Mouse (Mus musculus): ENCODE results near the gene Cfap20. TPM values are rescaled to one million over a fixed set of nuclear protein-coding genes. Genes with fewer than 3 reads are reported as not detected.

Cfap20 gene
- total and polyA plus RNA-seq, 3 experiments, result 56.2 to 281 (median 77.7) TPM

GRCm38 (mm10) chr8:95409518-95409917, 25.2 kb downstream of the Cfap20 start:
- Histone ChIP-seq H3K9me3 (replicated peaks; ENCODE audit: insufficient read depth, low read length) (no peaks in the 10 kb centered on the region), H3K4me1 (ENCODE audit: control insufficient read depth in 1 of 2, insufficient read depth in 2 of 2, low read length in 2 of 2) (no peaks in the 10 kb centered on the region), H3K36me3 (ENCODE audit: control insufficient read depth in 1 of 2, insufficient read depth in 2 of 2, low read length in 2 of 2) (no peaks in the 10 kb centered on the region), H3K9ac (ENCODE audit: control insufficient read depth, low read depth, low read length, poor library complexity, severe bottlenecking) (no peak overlapping the region), H3K27ac (ENCODE audit: control insufficient read depth, low read depth, low read length) (no peak overlapping the region), H3K79me2 (ENCODE audit: control insufficient read depth, insufficient read depth, low read length, poor library complexity) (no peaks in the 10 kb centered on the region), H3K27me3 (ENCODE audit: control insufficient read depth in 1 of 2, insufficient read depth in 2 of 2, low read length in 2 of 2) (no peaks in the 10 kb centered on the region), H3K4me3 (ENCODE audit: control insufficient read depth in 1 of 2, insufficient read depth in 1 of 2, low read depth in 2 of 2, low read length in 2 of 2) (no peak overlapping the region)
- TF ChIP-seq MEF2A (IDR thresholded peaks at IDR 0.05; ENCODE audit: extremely low read depth, insufficient replicate concordance, low read depth, low read length, poor library complexity, severe bottlenecking) (no peak), TBP (IDR thresholded peaks at IDR 0.05; ENCODE audit: low read depth, low read length) (no peak), MYC (IDR thresholded peaks at IDR 0.05; ENCODE audit: low read depth, low read length) (no peak), GATA1 (IDR thresholded peaks at IDR 0.05; ENCODE audit: low read depth, low read length) (no peak), POLR2AphosphoS2 (IDR thresholded peaks at IDR 0.05; ENCODE audit: low read length) (no peak), SIN3A (IDR thresholded peaks at IDR 0.05; ENCODE audit: low read length) (no peak), TCF12 (IDR thresholded peaks at IDR 0.05; ENCODE audit: low read depth, low read length) (no peak), ZKSCAN1 (IDR thresholded peaks at IDR 0.05; ENCODE audit: low read depth, low read length) (no peak), MAX (IDR thresholded peaks at IDR 0.05; ENCODE audit: low read length) (no peak), BHLHE40 (IDR thresholded peaks at IDR 0.05; ENCODE audit: borderline replicate concordance, low read depth, low read length) (no peak), NELFE (IDR thresholded peaks at IDR 0.05; ENCODE audit: low read depth, low read length) (no peak), RAD21 (IDR thresholded peaks at IDR 0.05; ENCODE audit: low read depth, low read length) (no peak), ELF1 (IDR thresholded peaks at IDR 0.05; ENCODE audit: low read depth, low read length) (no peak)
- DNase-seq (ENCODE audit: low read depth, low spot score), result no peak

GRCm38 (mm10) chr8:95401091-95401490, 33.6 kb downstream of the Cfap20 start:
- Histone ChIP-seq H3K36me3 (ENCODE audit: control insufficient read depth in 1 of 2, insufficient read depth in 2 of 2, low read length in 2 of 2) (peaks cover 0 to 4% of the 10 kb centered on the region in 2 experiments; a peak in 2 of 4 replicates), H3K4me3 (ENCODE audit: control insufficient read depth in 1 of 2, insufficient read depth in 1 of 2, low read depth in 2 of 2, low read length in 2 of 2) (no peak overlapping the region), H3K4me1 (ENCODE audit: control insufficient read depth in 1 of 2, insufficient read depth in 2 of 2, low read length in 2 of 2) (peaks cover 0 to 10% of the 10 kb centered on the region in 2 experiments; a peak in 1 of 4 replicates), H3K27ac (ENCODE audit: control insufficient read depth, low read depth, low read length) (no peak overlapping the region), H3K27me3 (ENCODE audit: control insufficient read depth in 1 of 2, insufficient read depth in 2 of 2, low read length in 2 of 2) (peaks cover 0 to 1% of the 10 kb centered on the region in 2 experiments; a peak in 1 of 4 replicates), H3K9ac (ENCODE audit: control insufficient read depth, low read depth, low read length, poor library complexity, severe bottlenecking) (no peak overlapping the region), H3K9me3 (replicated peaks; ENCODE audit: insufficient read depth, low read length) (no peaks in the 10 kb centered on the region), H3K79me2 (ENCODE audit: control insufficient read depth, insufficient read depth, low read length, poor library complexity) (no peaks in the 10 kb centered on the region)
- DNase-seq (ENCODE audit: low read depth, low spot score), result no peak
- TF ChIP-seq SIN3A (IDR thresholded peaks at IDR 0.05; ENCODE audit: low read length) (no peak), CHD1 (IDR thresholded peaks at IDR 0.05; ENCODE audit: low read depth, low read length) (no peak), EP300 (IDR thresholded peaks at IDR 0.05; ENCODE audit: low read depth in 1 of 2, low read length in 2 of 2) (no peak), MYC (IDR thresholded peaks at IDR 0.05; ENCODE audit: low read depth, low read length) (no peak), GATA1 (IDR thresholded peaks at IDR 0.05; ENCODE audit: low read depth, low read length) (no peak), POLR2AphosphoS2 (IDR thresholded peaks at IDR 0.05; ENCODE audit: low read length) (no peak), GABPA (IDR thresholded peaks at IDR 0.05; ENCODE audit: low read depth, low read length) (no peak), NRF1 (IDR thresholded peaks at IDR 0.05; ENCODE audit: insufficient read depth, low read depth, low read length, poor library complexity, severe bottlenecking) (no peak), ZMIZ1 (IDR thresholded peaks at IDR 0.05; ENCODE audit: low read depth, low read length) (no peak), POLR2AphosphoS5 (IDR thresholded peaks at IDR 0.05; ENCODE audit: borderline replicate concordance, low read depth, low read length) (no peak), CHD2 (IDR thresholded peaks at IDR 0.05; ENCODE audit: low read length) (no peak), RCOR1 (IDR thresholded peaks at IDR 0.05; ENCODE audit: low read depth, low read length) (no peak), TAL1 (IDR thresholded peaks at IDR 0.05; ENCODE audit: low read length) (no peak), USF2 (IDR thresholded peaks at IDR 0.05; ENCODE audit: borderline replicate concordance in 1 of 2, insufficient read depth in 1 of 2, low read depth in 1 of 2, low read length in 2 of 2) (no peak), MAFK (IDR thresholded peaks at IDR 0.05; ENCODE audit: borderline replicate concordance, low read depth, low read length) (no peak), MAX (IDR thresholded peaks at IDR 0.05; ENCODE audit: low read length) (no peak), JUND (IDR thresholded peaks at IDR 0.05; ENCODE audit: low read depth, low read length) (no peak), ZC3H11A (IDR thresholded peaks at IDR 0.05; ENCODE audit: low read depth, low read length) (no peak), HCFC1 (IDR thresholded peaks at IDR 0.05; ENCODE audit: low read depth, low read length) (no peak)
